Mouse (Mus musculus): ENCODE measurements at regions not wholly inside any gene's neighbourhood (a gene's known extent, or its start where the extent isn't known, plus 50 kb on each side); places are given as distances from the start of the nearest gene placed in this dataset.

DNA sequence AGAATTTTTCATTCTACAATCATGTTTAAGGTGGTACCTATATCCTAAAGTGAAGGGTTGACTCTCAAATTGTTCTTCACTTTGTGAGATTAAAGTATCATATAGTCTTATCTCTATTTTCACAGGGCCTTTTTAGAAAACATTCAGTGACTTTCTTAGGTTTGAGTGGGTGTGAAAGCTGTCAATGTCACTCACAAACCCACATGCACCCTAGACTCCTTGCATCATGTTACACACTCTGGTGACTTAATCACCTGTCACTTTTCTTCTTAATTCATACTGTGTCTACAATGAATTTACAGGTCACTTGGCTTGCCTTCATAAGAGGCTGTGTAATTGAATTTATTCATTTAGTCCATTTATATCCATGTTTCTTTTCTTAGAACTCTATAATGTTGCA is 1026.8 kb upstream of the Alcam start:
- DNase-seq: no peak
- intact Hi-C loops (cut with DNase I): no loop called here

DNA sequence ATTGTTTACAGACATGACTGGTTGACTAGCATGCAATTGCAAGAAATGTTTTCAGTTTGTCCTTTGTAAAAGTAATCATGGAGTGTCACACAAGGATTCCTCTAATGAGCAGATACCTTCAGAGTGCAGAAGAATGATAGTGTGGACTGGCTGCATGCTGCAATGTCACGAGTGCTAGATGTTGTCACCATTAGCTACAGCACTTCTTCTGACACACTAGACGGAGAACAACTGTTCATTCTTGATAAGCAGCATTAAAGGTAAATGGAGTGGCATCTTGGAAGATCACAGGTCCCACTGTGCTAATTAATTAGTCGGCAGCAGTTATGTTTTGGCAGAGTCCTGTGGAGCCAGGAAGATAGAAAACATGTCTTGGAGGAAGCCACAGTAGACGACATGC is 985.6 kb upstream of the Alcam start:
- intact Hi-C loops (cut with DNase I): no loop called here
- no peak for DNase-seq

DNA sequence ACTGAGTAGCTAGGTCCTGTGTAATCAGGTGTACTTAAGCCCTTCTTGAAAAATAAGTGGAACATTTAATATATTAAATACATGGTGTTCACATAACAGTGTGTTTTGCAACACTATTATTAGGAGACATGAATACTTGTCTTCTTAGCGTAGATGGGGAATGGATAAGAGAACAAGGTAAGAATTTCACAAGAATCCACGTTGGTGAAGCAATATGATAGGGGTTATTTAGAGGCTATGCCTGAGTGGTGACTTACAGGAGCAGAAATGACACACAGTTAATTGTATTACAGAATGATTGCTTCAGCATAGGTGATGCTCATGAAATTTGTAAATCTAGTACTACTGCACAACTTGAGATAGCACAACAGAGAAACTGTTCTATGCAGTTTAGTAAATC is 964.5 kb upstream of the Alcam start:
- DNase-seq: no peak
- intact Hi-C loops (cut with DNase I): no loop called here

DNA sequence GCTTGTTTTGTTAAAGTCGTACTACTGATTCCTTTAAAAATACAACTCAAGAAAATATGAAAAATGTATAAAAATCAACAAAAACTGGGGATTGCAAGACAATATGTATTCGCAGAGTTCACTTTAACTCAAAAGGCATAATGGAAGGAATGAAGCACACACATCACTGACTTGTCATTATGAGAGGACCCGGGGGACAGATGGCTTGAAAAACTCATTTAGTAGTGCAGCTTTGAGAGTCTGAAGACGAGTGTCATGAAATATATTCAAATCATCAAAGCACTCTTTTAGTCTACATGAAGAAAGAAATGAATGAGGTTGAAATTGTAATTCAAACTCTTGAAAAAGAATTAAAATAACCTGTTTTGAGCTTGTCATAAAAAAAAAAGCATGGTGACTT is 931.3 kb upstream of the Alcam start:
- intact Hi-C loops (cut with DNase I): no loop called here
- no peak for DNase-seq

DNA sequence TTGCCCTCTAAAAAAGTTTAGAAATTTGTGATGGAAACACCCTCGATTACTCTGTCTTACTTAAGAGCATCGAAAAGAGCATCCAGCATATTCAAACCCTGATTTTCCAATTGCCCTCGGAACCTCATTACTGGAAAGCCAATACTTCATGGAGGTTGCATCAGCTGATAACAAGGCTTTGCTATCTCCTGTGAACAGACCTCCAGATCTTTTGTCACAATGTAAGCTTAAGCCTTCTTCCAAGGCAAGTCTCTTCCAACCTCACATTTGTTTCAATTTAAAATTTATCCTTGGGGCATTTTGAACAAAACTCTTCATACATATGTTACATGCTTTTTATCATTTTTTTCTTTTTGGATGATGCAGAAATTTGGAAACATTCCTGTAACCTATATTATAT is 888.3 kb upstream of the Alcam start:
- DNase-seq: no peak
- intact Hi-C loops (cut with DNase I): no loop called here

DNA sequence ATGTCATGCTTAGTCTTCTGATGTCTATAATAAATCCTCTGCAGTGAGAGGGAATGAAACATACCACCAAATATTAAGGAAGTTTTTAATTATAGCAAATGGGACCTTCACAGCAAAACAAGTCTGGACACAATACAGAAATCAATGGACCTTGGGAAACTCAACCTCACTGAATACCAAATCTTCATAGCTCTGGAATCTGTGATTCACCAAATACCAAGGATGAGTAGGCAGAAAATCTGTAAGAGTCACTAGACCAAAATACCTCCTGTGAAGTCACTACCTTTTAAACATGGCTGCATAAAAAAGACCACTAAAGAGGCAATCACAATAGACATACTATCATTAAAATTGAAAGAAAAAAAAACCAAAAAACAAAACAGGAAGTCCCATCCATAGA is 872.5 kb upstream of the Alcam start:
- intact Hi-C loops (cut with DNase I): no loop called here
- no peak for DNase-seq

DNA sequence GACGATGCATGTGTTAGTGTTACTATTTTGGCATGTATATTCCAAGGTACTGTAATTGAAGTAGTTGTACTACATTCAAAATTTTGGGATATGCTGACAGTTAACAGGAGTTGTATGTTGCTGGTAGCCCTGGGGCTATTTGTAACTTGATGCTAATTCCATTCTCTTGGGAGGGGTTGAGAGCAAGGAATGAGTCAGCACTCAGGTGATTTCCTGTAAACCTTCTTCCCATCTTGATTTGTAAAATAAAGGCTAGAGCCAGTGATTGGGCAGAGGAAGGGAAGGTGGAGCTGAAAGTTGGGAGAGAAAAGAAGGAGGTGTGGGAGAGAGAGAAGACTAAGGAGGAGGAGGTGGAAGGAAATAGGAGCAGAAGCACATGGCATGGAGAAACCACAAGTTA is 838.2 kb upstream of the Alcam start:
- intact Hi-C loops (cut with DNase I): no loop called here
- DNase-seq: no peak

DNA sequence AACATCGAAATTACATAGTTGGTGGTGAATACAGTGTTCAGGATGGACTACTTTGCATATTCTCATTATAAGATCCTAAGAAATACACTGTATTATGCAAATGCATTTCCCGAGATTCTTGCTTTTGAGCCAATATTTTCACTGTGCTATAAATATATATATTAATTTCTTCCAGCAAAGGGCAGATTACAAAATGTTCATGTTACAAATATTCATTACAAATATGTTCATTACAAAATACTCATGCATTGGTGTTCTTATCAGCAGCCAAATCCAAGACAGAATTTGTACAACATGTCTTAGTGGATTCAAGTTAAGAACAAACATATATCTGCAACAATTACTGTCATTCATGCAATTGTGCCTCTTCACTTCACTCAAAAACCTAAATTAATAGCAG is 828.1 kb upstream of the Alcam start:
- DNase-seq: no peak
- intact Hi-C loops (cut with DNase I): no loop called here

DNA sequence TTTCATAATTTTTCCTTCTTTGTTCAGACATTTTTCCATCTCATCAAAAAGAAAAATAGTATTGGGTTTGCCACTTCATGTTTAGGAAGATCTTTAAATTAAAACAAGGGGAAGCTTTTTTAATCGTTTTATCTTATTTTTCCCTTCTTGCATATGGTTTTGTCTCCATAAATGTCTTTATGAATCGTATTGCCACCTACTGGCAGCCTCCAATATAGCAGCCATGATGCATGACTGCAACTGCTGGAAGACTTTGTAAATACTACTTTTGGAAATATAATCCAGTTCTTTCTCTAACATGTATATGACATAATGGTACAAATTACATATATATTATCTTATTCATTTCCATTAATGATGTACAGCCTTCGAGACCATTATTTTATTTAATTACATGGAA is 812.2 kb upstream of the Alcam start:
- intact Hi-C loops (cut with DNase I): loop anchor here (1.0 kb wide), 2 partner anchors 813 to 955 kb away; no protein-coding TSS in a partner anchor
- DNase-seq: peak; percentile 22 to 59

DNA sequence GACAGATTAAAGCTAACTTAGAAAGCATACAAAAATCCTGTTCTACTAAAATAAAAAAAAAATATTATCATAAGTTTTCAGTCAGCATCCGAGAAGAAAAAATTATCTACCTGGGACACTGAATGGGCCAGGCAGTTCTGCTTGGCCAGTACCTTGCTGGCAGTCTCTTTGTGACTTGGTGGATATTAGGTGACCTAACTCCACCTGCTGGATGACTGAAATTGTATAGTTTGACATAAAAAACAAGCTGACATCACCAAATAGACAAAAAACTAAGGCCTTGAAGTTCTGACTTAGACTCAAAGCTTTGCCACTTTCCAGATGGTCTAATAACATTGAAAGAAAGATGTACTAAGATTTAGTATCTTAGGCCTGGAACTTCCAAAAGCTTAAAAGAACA is 791.5 kb upstream of the Alcam start:
- DNase-seq: no peak
- intact Hi-C loops (cut with DNase I): loop anchor here (5.0 kb wide), 1 partner anchor 933 kb away; no protein-coding TSS in a partner anchor

DNA sequence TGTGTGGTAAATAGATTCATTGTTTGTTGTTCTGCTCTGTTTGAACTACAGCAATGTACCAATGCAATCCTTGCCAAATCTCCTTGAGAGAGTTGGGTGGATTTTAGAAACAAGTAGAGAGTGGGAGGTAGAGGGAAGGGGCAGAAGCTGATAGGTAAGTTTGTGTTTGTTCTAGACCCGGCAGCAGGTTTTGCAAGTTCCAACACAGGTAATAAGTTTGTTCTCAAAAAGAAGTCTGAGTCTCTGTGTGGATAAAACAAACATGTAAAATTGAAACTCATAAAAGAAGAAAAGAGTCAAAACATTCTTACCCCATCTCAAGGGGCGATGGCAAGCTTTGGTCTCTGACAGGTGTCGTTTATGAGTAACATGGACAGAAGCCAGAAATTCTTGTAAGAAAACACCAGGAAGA is 788.3 kb upstream of the Alcam start:
- no peak for DNase-seq
- intact Hi-C loops (cut with DNase I): no loop called here

DNA sequence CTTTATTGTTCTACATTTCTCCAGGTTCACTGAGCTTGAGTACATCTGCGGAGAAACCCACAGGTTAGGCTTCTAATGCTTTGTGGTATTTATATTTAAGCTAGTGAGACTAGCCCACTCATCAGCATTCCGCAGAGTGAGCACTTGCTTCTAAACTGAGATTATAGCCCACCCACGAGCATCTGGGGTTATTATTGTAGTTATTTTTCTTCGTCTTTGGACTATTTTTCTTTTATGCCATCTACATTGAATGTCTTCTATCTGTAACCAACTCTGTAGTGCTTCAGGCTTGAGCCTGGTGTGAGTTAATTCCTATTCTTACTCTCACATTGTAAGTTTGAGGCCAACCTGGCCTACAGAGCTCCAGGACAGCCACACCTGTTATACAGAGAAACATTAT is 765.0 kb upstream of the Alcam start:
- intact Hi-C loops (cut with DNase I): no loop called here
- DNase-seq: no peak

DNA sequence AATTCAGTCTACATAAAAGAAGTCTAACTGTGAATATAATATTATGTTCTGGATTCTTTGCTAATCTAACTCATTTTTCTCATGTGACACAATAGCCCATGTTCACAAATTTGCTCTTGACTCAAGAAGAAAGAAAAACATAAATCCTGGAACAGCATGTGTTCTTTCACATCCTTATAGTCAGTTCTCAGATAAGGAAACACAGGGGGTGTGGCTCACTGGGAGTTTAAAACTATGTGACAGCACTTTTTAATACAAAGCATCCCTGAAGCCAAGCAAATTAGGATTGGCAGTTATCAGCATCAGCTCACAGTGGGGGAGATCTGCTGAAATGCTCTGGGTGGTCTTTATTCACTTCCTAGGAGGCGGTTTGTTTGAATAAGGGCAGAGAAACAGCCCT is 747.6 kb upstream of the Alcam start:
- intact Hi-C loops (cut with DNase I): no loop called here
- DNase-seq: no peak

DNA sequence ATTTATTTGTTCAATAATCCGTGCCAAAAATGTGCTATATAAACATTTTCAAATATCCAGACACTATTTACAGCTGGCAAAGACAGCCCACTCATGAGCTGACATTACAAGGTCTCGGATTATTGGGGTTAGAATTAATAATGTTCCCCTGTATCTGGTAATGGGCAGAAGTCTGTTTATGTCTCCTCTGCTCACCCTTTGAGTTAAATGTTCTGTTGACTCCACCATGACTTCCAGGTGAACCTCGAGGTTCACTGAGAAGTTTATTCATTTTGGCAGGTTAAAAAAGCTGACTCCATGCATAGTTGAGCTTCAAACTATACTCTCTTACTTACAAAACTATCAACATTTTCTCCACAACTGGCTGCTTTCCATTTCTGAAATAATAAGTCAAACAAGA is 732.6 kb upstream of the Alcam start:
- DNase-seq: no peak
- intact Hi-C loops (cut with DNase I): no loop called here

DNA sequence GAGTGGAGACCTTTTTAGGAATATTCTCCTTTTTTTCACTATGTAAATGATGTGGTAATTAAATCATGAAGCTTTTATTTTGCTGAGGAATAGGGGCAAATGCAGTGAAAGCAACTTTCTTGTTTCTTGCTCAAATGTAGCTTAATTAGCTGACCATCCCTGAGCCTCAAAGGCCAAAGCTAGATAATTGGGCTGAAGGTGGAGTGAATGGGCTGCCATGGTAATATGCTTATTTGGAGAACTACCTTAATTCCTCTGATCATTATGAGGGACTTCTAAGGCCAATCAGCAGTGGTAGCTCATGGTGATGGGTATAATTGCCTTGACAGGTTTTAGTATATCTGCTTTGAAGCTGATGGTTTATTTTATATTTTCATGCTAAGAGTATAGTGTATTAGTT is 702.5 kb upstream of the Alcam start:
- intact Hi-C loops (cut with DNase I): no loop called here

DNA sequence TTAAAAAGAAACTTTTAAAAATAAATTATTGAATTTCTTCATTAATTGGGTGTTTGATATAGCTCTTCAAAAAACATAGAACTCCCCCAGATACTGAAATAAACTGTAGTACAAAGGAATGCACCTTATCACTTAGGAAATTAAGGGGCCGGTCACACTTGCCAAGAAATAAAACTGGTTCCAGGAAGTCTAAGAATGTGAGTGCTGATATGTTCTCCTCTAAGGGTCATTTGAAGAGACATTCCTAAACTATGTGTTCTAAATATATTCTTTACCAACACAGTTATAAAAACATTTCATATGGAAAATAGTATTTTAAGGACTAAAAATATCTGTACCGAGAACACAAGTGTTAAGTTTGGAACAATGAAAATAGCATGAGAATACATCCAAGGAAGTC is 676.8 kb upstream of the Alcam start:
- no peak for DNase-seq
- intact Hi-C loops (cut with DNase I): no loop called here

More for the DNA sequence above, 702.5 kb upstream of the Alcam start:
- DNase-seq: no peak

DNA sequence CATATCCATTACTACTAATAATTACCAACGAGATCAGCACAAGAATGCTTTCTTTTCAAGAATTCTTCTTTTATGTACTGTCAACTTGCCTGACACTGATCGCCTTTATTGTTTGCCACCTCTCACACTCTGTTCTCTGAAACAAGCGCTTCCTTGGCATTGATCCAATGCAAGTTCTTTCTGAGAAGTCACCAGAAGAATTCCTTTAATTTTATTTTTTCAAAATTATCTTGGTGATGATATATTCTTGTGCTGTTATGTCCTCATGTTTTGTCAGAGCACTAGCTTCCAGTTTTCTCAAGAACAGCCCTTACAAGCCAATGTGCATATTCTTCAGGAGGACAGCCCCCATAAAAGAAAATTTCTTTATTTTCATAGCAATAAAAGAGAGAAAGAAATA is 654.9 kb upstream of the Alcam start:
- intact Hi-C loops (cut with DNase I): no loop called here
- DNase-seq: no peak

DNA sequence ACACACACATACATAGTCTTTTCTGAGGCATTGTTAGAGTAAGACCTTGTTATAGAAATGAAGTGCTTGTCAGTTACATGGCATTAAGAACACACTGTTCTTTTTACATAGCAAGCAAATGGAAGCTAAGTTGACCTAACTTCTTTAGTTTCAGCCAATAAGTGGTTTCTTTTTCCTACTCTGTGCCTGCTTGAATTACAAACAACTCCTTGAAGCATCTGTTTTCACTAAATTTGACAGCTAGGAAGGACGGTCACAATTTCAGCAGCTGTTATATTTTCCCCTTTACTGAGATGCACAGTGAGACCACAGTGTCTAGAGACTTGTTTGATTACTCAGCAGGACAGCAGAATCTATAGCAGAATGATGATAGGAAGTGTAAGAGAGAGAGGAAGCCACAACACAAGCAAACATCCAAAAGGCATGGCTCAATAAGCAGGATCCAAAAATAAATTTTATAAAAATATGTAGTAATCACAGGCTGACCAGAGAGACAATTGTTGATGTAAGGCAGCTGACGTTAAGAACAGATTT is 641.6 kb upstream of the Alcam start:
- intact Hi-C loops (cut with DNase I): no loop called here
- DNase-seq: no peak

DNA sequence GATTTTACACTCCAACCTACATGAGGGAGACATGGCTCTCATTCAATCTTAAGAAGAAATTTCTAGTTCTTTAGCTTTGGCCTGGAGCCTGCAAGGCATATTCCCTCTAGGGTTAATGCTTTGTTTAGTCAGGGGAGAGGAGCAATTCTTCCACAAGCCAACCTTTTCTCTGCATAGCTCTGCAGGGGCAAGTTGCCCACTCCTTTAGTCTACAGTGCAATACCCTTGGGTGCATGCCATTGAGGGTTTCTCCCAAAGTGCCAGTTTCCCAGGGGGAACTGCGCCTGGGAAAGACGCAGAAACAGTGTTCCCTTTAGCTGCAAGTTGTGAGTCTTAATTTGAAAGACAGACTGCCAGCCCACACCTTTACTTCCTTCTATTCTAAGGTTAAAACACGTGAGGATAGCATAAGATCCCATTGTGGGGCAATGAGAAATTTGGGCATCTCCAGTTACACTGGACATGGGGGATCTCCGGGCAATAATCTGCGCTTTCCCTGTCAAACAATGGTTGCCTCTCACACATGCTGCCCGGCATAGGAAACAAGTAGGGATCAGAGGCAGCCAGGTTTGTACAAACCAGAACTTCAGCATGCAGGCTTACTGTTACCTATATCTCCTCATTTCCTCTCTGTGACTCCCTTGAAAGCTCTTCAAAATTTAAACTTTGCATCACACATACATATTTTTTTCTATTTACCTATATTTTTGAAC is 620.1 kb upstream of the Alcam start:
- intact Hi-C loops (cut with DNase I): no loop called here
- DNase-seq: no peak

DNA sequence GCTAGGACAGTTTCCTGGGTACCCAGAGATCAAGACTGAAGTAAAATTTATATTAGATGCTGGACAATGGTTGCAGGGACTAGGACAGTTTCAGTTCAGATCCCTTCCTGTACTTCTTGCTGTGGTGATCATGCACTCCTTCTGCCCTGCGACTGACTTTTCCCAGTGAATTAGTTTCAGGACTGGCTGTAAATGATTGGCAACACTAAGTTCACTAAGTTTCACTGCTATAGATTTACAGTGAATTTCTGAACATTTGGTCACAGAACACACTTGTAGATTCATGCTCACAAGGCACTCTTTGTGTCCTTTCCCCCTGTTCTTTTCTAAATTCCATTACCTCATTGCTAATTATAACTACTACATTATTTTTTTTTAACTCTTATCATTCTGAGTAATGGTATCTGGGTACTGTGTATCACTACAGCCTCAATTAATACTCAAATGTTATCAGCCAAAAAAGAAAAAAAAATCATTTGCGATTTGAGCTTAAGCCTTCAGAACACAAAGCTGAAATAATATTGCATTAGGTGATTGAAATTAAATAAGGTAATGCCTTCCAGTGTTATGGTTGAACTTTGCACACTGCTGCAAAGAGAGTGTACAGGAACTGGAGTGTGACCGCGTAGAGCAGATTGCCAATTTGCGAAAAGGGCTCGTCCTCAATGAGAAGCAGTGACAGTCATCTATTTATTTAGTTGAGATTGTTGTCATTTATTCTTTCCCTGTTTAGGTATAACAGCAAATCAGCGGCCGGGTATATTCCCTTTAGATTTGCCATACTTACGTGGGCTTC is 618.2 kb upstream of the Alcam start:
- no peak for DNase-seq

DNA sequence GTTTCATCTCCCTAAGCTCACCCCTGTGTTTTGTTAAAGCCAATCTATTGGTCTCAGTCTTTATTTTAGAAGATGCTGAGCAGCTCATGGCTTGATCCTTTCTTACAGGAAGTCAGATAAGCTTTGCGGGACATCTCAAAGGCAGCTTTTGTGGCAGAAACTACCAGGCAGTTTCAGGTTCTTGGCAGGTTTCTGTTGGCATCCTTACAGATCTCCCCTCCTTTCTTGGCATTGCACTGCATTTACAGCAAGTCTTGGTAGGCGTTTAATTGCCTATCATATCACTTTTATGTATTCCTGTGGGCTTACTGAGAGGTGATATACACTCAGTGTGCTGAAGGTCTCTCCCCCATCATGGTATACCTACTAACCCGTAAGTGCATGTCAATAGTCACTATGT is 610.3 kb upstream of the Alcam start:
- DNase-seq: no peak
- intact Hi-C loops (cut with DNase I): no loop called here

More for the DNA sequence above, 618.2 kb upstream of the Alcam start:
- intact Hi-C loops (cut with DNase I): no loop called here

DNA sequence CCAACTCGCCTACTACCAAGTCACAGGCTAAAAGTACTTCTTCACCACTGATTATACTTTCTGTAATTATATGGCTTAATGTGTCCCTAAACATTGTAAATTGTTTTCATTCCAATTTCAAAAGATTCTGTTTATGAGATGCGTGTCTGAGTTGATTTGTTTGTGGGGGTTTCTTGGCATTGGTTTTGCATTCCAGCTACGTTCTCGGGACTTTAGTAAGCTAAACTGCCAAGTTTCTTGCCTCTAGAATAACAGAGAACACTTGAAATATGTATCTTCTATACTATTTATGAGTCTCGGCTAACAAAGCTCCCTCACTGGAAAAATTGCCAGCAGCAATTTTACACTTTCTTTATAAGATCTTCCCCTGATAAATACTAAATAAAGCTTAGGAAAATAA is 609.2 kb upstream of the Alcam start:
- intact Hi-C loops (cut with DNase I): no loop called here
- no peak for DNase-seq

Data from heart, postnatal 36 days (tissue).